Mouse (Mus musculus) liver, adult 2 months (tissue): Measurements from ENCODE around the gene Srcap. TPM values are rescaled to one million over a fixed set of nuclear protein-coding genes. Genes with fewer than 3 reads are reported as not detected.
A peak's percentile ranks its signal among the peaks of the same experiment; 100 is the strongest.
"Not testable (repeated sequence)": the region's sequence is repeated elsewhere in the genome, so short reads cannot be mapped to it uniquely, and the experiment has no call there.

ENCODE experiments used
- DNase-seq: peaks from one replicate; pipeline ENCODE4 v3.0.0-alpha.2; 2011; ENCODE audit warnings: low read depth, low spot score; ENCODE audit errors: extremely low read depth
- H3K27ac ChIP-seq: fragments of 200-500 bp; replicated peaks from 2 replicates; pipeline ENCODE4 v1.5.1; 2012; ENCODE audit warnings: low read depth, mild to moderate bottlenecking, control low read depth, inconsistent platforms, low read length; ENCODE audit not compliant: insufficient read depth
- H3K27me3 ChIP-seq: fragments of 200-500 bp; 2 replicates; pipeline ENCODE4 v1.6.1; 2012; ENCODE audit warnings: mild to moderate bottlenecking, moderate library complexity, low read length, inconsistent platforms; ENCODE audit not compliant: control insufficient read depth, insufficient read depth
- H3K36me3 ChIP-seq: fragments of 200-500 bp; 2 replicates; pipeline ENCODE4 v1.6.1; 2012; ENCODE audit warnings: low read length, inconsistent platforms; ENCODE audit not compliant: control insufficient read depth, insufficient read depth
- H3K4me1 ChIP-seq: fragments of 200-500 bp; 2 replicates; pipeline ENCODE4 v1.6.1; 2011; ENCODE audit warnings: low read length; ENCODE audit not compliant: control insufficient read depth, insufficient read depth
- H3K4me3 ChIP-seq: fragments of 200-500 bp; 2 replicates; pipeline ENCODE4 v1.5.1; 2011; ENCODE audit warnings: low read depth, mild to moderate bottlenecking, control low read depth, low read length, moderate library complexity; ENCODE audit not compliant: insufficient read depth
- H3K79me2 ChIP-seq: fragments of 200-500 bp; 2 replicates; pipeline ENCODE4 v1.6.1; 2012; ENCODE audit warnings: inconsistent platforms, mild to moderate bottlenecking, low read length, moderate library complexity; ENCODE audit not compliant: control insufficient read depth, insufficient read depth
- H3K9ac ChIP-seq: fragments of 200-500 bp; 2 replicates; pipeline ENCODE4 v1.6.1; 2012; ENCODE audit warnings: low read depth, mild to moderate bottlenecking, control low read depth, inconsistent platforms, low read length
- CTCF ChIP-seq: fragments of 200-500 bp; IDR thresholded peaks from 2 replicates; pipeline ENCODE4 v1.5.1; 2011; ENCODE audit warnings: low read depth, low read length, control low read depth
- POLR2A ChIP-seq: fragments of 200-500 bp; IDR thresholded peaks from 2 replicates; pipeline ENCODE4 v1.6.1; 2011; ENCODE audit warnings: low read length, control low read depth; ENCODE audit not compliant: insufficient read depth; ENCODE audit errors: extremely low read depth
- WGBS: fragments of 180-500 bp; shearing (Covaris S2); methylation state at CpG from one replicate; pipeline ENCODE4 v1.1.7; 2018; 5-methylcytosine and 5-hydroxymethylcytosine counted together
- polyA plus RNA-seq: library from polyadenylated mRNA; depleted of rRNA; stranded (reverse); fragments of >200 nt; gene quantifications from 2 replicates; pipeline ENCODE4 v1.2.3, GENCODE M21; 2012
- total RNA-seq: library from RNA; depleted of rRNA; stranded (reverse); fragments of >200 nt; gene quantifications from 2 replicates; pipeline ENCODE4 v1.2.3, GENCODE M21; 2014

The Srcap gene
- total and polyA plus RNA-seq, 2 experiments = 9.6 to 10.9 TPM

DNA sequence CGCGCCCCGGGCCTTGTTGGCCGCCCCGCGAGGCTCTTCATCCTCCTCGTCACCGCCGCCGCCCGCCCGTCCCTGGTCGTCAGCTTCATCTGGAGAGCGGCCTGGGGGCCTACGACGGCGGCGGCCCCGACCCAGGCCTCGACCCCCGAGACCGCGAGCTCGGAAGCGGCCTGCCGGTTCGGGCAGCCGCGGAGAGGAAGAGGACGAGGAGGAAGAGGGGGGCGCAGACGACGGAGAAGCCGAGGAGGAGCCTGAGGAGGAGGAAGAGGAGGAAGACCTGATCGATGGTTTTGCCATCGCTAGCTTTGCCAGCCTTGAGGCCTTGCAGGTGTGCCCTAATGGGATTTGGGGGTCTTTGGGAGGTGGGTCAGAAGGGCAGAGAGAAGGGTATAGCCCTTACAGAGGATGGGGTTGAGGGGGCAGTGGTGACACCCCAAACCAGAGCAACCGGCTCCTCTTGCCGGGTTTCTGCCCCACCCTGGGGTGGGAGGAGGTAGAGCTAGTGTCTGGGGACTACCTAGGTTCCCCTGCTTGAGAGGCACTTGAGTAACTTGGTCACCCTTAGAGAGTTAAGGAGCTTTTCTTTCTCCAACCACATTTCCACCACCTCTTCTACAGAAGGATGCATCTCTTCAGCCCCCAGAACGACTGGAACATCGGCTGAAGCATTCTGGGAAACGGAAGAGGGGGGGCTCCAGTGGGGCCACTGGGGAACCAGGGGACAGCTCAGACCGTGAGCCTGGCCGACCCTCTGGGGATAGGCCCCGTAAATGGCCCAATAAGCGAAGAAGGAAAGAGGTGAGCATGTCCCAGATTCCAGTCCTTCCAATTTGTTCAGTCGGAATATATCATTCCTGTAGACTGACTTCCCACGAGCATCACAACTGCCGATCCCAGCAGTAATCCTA lies 32.2 kb upstream of the Srcap start:
- Histone ChIP-seq H3K36me3 (peaks cover 40% of the 10 kb centered on the region), H3K4me3 (peak overlapping the region; percentile 52), H3K4me1 (peaks cover 13% of the 10 kb centered on the region; the same call in 1 of the 2 replicates), H3K9ac (peak overlapping the region; percentile 97), H3K27me3 (no peaks in the 10 kb centered on the region), H3K79me2 (peaks cover 11% of the 10 kb centered on the region; the same call in 1 of the 2 replicates), H3K27ac (peak overlapping the region; percentile 87)
- 3% methylated on average over 48 of the region's 48 CpGs for WGBS
- DNase-seq = no peak
- TF ChIP-seq CTCF (no peak), POLR2A (no peak)

GRCm38 (mm10) chr7:127480321-127480720 lies 31.5 kb upstream of the Srcap start:
- DNase-seq = no peak
- Histone ChIP-seq H3K9ac (peak overlapping the region; percentile 26; the same call in 1 of the 2 replicates), H3K4me1 (peaks cover 13% of the 10 kb centered on the region; the same call in 1 of the 2 replicates), H3K27me3 (no peaks in the 10 kb centered on the region), H3K4me3 (no peak overlapping the region), H3K36me3 (peaks cover 39% of the 10 kb centered on the region), H3K79me2 (peaks cover 11% of the 10 kb centered on the region; the same call in 1 of the 2 replicates), H3K27ac (no peak overlapping the region)
- 53% methylated on average over 2 of the region's 2 CpGs for WGBS
- TF ChIP-seq CTCF = no peak

DNA sequence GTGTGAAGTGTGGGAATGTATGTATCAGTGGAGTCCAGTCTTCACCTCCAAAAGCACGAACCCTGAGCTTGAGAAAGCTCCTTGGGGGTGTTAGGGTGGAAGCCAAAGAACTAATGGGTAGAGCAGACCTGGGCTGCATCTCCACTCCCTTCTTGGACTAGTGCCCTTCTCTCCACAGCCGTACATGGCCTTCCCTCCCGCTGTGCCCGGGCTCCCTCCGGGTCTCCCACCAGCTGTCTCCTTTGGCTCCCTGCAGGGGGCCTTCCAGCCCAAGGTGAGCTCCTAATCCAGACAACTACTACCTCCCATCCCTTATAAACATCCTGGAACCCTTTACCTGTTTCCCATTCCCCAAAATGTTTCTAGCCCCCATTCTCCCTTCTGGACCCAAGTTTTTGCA lies 26.4 kb upstream of the Srcap start:
- Histone ChIP-seq H3K9ac (no peak overlapping the region), H3K36me3 (peaks cover 67% of the 10 kb centered on the region), H3K79me2 (0 out of 2 replicates have a peak, but pooled peaks cover 2% of the 10 kb centered on the region), H3K4me3 (no peak overlapping the region), H3K4me1 (0 out of 2 replicates have a peak, but pooled peaks cover 2% of the 10 kb centered on the region), H3K27ac (no peak overlapping the region), H3K27me3 (no peaks in the 10 kb centered on the region)
- no peak for TF ChIP-seq CTCF
- TF ChIP-seq POLR2A = no peak
- no peak for DNase-seq
- 93% methylated on average over 5 of the region's 5 CpGs for WGBS

GRCm38 (mm10) chr7:127488364-127488763 lies 23.4 kb upstream of the Srcap start:
- WGBS = 69% methylated on average over 5 of the region's 5 CpGs
- H3K36me3 ChIP-seq = peaks cover 68% of the 10 kb centered on the region
- not testable (repeated sequence) for H3K27me3 ChIP-seq, H3K9ac ChIP-seq, H3K4me1 ChIP-seq, H3K79me2 ChIP-seq, DNase-seq, H3K4me3 ChIP-seq, H3K27ac ChIP-seq

DNA sequence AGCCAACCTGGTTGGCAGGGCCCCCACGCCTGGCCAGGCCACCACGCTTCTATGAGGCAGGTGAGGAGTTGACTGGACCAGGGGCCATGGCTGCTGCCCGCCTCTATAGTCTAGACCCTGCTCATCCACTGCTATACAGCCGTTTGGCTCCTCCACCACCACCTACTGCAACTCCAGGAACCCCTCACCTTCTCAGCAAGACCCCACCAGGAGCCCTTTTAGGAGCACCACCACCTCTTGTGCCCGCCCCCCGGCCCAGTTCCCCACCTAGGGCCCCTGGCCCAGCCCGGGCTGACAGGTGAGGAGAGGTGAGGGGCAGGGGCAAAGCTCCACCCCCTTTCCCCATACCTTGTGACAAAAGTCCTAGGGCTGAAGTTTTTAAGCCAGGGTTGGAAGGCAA lies 21.8 kb upstream of the Srcap start:
- WGBS = 98% methylated on average over 7 of the region's 7 CpGs
- H3K4me1 ChIP-seq = no peaks in the 10 kb centered on the region
- H3K27ac ChIP-seq = no peak overlapping the region
- H3K79me2 ChIP-seq = 0 out of 2 replicates have a peak, but pooled peaks cover 2% of the 10 kb centered on the region
- DNase-seq = no peak
- peaks cover 59% of the 10 kb centered on the region for H3K36me3 ChIP-seq
- no peaks in the 10 kb centered on the region for H3K27me3 ChIP-seq
- TF ChIP-seq CTCF (no peak), POLR2A (no peak)
- H3K9ac ChIP-seq = no peak overlapping the region
- H3K4me3 ChIP-seq = no peak overlapping the region

DNA sequence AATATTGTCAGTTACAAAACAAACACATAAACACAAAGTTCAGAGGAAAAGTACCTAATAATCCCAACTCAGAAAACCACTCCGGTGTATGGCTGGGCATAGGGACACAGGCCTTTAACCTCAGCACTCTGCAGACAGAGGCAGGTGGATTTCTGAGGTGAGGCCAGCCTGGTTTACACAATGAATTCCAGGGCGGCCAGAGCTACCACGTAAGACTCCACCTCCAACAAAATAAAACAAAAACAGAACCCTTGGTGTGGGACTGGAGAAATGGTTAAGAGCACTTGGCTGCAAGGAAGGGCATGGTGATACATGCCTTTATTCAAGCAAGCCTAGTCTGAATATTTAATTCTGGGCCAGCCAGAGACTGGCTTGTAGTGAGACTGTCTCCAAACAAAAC lies 19.9 kb upstream of the Srcap start:
- Histone ChIP-seq H3K27me3 (no peaks in the 10 kb centered on the region), H3K27ac (no peak overlapping the region), H3K9ac (no peak overlapping the region), H3K4me3 (no peak overlapping the region), H3K36me3 (peaks cover 43% of the 10 kb centered on the region), H3K79me2 (no peaks in the 10 kb centered on the region), H3K4me1 (no peaks in the 10 kb centered on the region)
- DNase-seq = no peak
- WGBS = 89% methylated on average over 3 of the region's 3 CpGs
- TF ChIP-seq POLR2A (no peak), CTCF (no peak)
